Mouse (Mus musculus): Measurements from ENCODE around the gene Prr5l. TPM values are rescaled to one million over a fixed set of nuclear protein-coding genes. Genes with fewer than 3 reads are reported as not detected.
A peak's percentile ranks its signal among the peaks of the same experiment; 100 is the strongest.

Prr5l gene
- total RNA-seq, 2 experiments from 2014 or later = 4.8 to 6.1 TPM

GRCm38 (mm10) chr2:101884286-101884685, 1.5 kb upstream of the Prr5l start:
- DNase-seq (ENCODE audit: low spot score in 2 of 2) = peak in 1 of 2 experiments; percentile 14

- DNase-seq (ENCODE audit: low spot score in 2 of 2) = no peak
Measured at GRCm38 (mm10) chr2:101881471-101882162, 1.2 kb downstream of the Prr5l start.

DNA sequence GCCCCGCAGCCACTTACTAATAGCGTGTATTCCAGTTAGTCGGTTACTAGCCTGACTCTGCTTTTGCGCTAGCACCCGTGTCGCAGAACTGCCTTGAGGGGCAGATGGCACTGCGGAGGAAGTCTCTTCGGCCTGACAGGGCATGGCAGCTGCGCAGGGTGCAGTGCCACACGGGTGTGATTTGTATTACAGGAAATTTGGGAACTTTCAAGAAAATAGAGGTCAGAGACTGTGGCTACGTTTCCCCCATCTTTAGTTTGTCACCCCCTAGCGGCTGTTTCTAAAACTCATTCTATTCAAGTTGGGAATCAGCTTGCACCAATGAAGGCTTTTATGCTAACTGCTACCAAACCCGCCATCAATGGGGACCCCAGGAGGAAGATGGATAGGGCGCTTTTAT, 11.6 kb downstream of the Prr5l start:
- no peak for DNase-seq (ENCODE audit: low spot score in 2 of 2)

DNA sequence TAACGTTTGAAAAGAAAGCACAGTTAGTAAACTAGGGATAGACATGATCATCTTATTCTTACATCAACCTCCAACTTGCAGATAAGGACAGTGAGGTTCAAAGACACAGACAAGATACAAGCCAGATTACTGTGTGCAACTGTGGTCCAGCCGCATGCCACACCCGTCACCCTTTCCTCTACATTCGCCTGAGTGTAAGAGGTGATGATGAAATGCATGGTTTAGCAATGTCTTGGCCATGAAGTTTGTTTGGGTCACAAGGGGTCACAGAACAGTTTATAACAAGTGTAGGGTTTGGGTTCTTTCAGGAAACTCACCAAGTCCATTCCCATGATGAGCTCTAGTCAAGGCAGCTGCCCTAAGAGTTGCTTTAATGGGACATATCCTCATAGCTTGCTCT, 14.1 kb downstream of the Prr5l start:
- DNase-seq (ENCODE audit: low spot score in 2 of 2) = no peak

- DNase-seq (ENCODE audit: low spot score in 2 of 2) = peak in 1 of 2 experiments; percentile 13
Measured at GRCm38 (mm10) chr2:101862219-101863123, 20.4 kb downstream of the Prr5l start.

DNA sequence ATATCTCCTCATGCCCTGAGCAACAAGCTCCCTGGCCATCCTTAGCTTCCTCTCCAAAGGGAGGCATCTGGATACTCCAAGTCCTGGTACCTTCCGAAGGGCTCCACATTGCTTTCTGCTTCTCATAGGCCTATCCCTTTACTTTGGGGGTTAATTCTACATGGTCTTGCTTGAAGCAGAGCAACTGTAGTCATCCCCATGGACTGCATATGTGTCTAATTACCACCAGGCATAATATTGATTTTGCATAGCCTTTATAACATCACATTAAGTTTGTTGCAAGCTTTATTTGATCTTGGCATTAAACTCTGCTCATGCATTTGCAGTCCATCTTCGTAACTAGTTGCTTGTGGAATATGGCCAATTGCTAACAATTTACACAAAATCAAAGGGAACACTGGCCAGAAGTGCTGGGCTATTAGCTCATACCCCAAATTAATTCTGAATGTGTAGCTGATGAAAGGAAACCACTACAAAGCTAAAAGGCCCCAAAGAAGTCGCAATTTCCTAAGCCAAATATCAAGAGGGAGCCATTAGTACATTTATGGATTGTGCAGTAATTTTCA, 21.8 kb downstream of the Prr5l start:
- DNase-seq (ENCODE audit: low spot score in 2 of 2) = no peak

DNA sequence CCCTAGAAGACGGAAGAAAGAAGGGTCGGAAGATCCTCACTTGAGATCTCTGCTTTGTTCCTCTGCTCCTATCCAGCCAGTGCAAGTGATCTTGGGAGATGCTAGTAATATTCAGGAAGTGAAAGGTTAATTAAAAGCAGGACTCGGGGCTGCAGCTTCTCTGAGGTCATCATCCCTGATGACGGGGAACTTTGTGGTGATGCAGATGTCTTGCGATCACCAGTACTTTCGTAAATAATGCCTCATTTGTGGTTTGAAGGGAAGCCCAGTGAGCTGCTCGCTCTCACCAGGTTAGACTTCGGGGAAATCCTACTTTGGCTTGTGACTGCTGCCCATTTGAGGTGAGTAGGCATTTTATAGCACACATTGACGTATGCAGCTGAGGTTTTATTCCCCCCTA, 26.7 kb downstream of the Prr5l start:
- DNase-seq (ENCODE audit: low spot score in 2 of 2) = no peak

GRCm38 (mm10) chr2:101854792-101855191, 28.0 kb downstream of the Prr5l start:
- DNase-seq (ENCODE audit: low spot score in 2 of 2) = no peak

- DNase-seq (ENCODE audit: low spot score in 2 of 2) = no peak
Measured at GRCm38 (mm10) chr2:101842756-101843155, 40.1 kb downstream of the Prr5l start.

- DNase-seq (ENCODE audit: low spot score in 2 of 2) = no peak
Measured at GRCm38 (mm10) chr2:101834816-101835523, 47.9 kb downstream of the Prr5l start.

GRCm38 (mm10) chr2:101832361-101832760, 50.5 kb downstream of the Prr5l start:
- no peak for DNase-seq (ENCODE audit: low spot score in 2 of 2)

DNA sequence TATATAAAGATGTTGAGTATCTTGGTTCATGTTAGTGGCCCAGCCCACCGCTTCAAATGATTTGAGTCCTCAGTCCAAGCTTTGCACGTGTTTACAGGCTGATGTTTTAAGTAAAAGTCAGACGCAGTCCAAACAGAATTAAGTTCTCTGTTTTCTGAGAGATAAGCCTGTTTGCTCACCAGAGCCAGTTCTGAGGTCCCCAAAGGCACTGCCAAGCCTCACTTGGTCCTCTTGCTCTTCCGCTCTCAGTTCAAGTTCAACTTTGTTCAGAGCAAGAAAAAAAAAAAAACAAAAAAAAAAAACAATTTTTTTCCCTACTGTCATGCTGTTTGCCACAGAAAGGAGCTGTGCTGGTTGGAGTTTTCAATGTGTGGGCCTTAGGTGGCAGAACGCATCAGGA, 51.0 kb downstream of the Prr5l start:
- no peak for DNase-seq (ENCODE audit: low spot score in 2 of 2)

GRCm38 (mm10) chr2:101830186-101830915, 52.5 kb downstream of the Prr5l start:
- DNase-seq (ENCODE audit: low spot score in 2 of 2) = no peak

DNA sequence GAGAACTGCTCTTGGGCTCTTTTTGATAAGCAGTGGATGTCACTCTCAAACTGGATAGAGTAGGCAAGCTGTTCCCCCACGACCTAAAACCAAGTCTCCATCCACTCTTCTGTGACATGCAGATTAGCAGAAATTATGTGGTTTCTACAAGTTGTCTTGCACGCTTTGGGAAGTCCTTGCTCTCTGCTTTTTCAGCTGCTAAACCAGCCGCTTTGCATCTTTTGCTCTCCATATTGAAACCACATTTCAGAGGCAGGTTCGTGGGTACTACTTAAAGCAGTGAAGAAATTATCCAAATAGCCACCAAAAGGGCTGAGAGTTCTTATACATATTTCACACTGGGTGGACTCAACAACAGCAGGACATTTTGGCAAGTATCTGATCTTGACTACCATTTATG, 53.8 kb downstream of the Prr5l start:
- DNase-seq (ENCODE audit: low spot score in 2 of 2) = no peak

GRCm38 (mm10) chr2:101828057-101828643, 54.7 kb downstream of the Prr5l start:
- DNase-seq (ENCODE audit: low spot score in 2 of 2) = no peak

DNA sequence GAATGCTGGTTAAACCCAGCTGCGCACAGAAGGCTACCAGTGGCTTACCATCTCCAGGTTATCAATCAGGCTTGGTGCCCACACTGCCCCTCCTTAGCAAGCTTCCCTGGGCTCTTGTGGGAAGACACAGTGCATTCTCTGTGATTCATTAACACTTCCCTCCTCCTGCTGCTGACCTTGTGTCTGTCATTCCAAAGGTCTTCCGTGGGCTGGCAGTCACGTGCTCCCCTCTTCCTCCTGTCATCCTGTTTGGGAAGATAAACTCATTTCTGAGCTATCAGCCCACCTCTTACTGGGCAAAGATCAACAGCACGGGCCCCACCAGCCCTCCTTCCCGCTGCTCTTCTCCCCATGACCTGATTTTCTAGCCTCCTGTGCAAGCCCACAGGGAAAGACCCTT, 55.2 kb downstream of the Prr5l start:
- DNase-seq (ENCODE audit: low spot score in 2 of 2) = no peak

- DNase-seq (ENCODE audit: low spot score in 2 of 2) = no peak
Measured at GRCm38 (mm10) chr2:101826950-101827600, 55.8 kb downstream of the Prr5l start.

DNA sequence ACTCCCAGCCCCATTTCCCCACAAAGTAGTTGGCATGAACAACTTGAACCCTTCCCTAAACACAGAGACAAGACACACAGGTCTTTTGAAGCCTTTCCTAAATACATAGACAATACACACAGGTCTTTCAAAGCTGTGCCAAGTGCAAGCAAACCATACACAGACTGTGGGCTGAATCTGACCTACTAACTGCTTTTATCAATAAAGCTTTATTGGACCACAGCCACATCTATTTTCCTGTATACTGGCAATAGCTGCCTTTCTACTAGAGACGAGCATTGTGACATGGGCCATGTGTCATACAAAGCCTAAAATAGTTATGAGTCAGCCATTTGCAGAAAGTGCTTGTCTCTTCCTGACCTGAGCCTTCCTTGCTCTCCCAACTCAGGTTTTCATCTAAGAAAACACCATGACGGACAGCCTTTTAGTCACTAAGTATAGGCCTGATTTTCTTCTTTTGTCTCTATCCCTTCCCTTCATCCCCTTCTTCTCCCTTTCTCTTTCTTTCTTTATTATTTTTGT, 56.6 kb downstream of the Prr5l start:
- DNase-seq (ENCODE audit: low spot score in 2 of 2) = no peak

Data from adrenal gland, postnatal 4 days (tissue).